Mouse (Mus musculus) brain, adult 2 months (tissue): ENCODE measurements around the gene Exoc2.
A peak's percentile ranks its signal among the peaks of the same experiment; 100 is the strongest.

Experiments used
- DNase-seq: peaks from one replicate; pipeline ENCODE4 v3.0.0; 2011; ENCODE audit warnings: low read depth, low spot score

The Exoc2 gene

GRCm38 (mm10) chr13:30971047-30971446 is 2.8 kb downstream of the Exoc2 start:
- DNase-seq, result no peak

GRCm38 (mm10) chr13:30968311-30968710 is 5.6 kb downstream of the Exoc2 start:
- peak; percentile 63 for DNase-seq

DNA sequence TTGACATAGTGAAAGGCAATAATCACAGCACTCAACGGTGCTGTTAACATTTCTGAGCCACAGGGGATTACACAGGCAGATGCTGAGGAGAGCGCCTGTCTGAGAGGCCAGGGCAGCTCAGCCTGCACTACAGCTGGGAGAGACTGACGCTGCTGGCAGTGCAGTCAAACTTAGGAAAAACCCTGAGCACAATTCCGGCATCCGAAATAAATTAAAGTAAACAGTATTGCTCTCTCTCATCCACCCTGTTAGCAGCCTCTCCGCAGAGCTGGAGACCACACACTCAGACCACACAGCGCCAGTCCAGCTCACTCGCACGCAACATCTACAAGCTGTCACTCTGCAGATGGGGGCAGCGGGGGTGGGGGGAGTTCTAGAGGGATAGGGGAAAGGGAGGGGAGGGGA is 7.4 kb downstream of the Exoc2 start:
- peak; percentile 17 for DNase-seq

- no peak for DNase-seq
Measured at GRCm38 (mm10) chr13:30961932-30962331, 12.0 kb downstream of the Exoc2 start.

GRCm38 (mm10) chr13:30960714-30961113 is 13.2 kb downstream of the Exoc2 start:
- DNase-seq, result no peak

- no peak for DNase-seq
Measured at GRCm38 (mm10) chr13:30953580-30953979, 20.3 kb downstream of the Exoc2 start.

GRCm38 (mm10) chr13:30952044-30952443 is 21.8 kb downstream of the Exoc2 start:
- no peak for DNase-seq

- DNase-seq, result no peak
Measured at GRCm38 (mm10) chr13:30949181-30949580, 24.7 kb downstream of the Exoc2 start.

DNA sequence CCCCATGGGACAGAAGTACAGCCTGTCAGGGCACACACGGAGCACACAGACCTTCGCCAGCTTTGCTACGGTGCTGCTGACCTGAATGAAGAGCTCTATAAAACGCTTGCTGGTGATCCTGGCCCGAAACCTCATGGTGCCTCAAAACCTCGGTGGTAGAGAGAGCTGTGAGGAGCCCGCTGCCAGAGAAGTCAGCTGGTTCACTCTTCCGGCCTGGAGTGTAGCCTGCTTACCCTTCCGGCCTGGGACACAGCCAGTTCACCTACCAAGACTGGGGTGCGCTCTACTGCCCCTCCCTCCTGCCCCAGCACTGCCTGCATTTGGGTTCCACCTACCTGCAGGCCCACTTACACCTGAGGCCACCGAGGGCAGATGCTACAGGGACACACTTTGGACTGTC is 26.4 kb downstream of the Exoc2 start, which contains the start of gene Hus1b:
TSS of gene Hus1b (minus strand) at position 220 of the 400 bp plus-strand sequence.
- no peak for DNase-seq

DNA sequence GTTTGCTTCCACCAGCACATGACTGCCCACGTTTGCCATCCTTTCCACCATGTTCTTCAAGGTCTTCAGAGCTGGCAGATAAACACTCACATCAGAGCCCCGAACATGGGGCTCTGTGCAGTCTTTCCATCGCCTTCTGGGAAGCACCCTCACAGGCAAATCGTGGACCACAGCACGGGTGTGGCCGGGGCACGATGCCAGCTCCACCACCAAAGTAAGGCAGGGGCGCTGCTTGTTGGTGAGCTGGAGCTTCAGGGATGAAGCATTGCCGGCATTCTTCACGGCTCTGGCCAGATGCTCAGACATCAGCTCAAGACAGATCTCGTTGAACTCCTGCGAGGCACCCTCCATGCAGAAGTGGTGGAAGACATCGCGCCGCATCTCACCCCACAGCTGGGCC is 26.8 kb downstream of the Exoc2 start:
- DNase-seq, result no peak

DNA sequence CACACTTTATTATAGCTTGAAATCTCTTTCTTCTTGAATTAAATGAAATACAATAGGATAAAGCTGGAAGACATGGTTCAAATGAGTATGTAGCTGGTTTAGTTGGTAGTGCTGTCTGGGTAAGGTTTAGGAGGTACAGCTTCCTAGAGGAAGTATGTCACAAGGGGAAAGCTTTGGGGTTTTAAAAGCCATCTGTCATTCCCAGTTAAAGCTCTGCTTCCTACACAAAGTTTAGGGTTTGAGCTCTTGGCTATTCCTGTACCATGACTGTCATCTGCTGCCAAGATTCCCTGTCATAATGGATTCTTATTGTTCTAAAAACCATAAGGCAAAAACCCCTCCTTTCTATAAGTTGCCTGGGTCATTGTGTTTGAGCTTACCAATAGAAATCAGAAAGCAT is 28.1 kb downstream of the Exoc2 start:
- DNase-seq, result peak; percentile 33

- no peak for DNase-seq
Measured at GRCm38 (mm10) chr13:30932972-30933371, 40.9 kb downstream of the Exoc2 start.

GRCm38 (mm10) chr13:30931613-30932012 is 42.3 kb downstream of the Exoc2 start:
- DNase-seq, result peak; percentile 46

GRCm38 (mm10) chr13:30929119-30929518 is 44.8 kb downstream of the Exoc2 start:
- DNase-seq, result no peak

GRCm38 (mm10) chr13:30924269-30924668 is 49.6 kb downstream of the Exoc2 start:
- no peak for DNase-seq

GRCm38 (mm10) chr13:30921914-30922313 is 52.0 kb downstream of the Exoc2 start:
- no peak for DNase-seq

- DNase-seq, result no peak
Measured at GRCm38 (mm10) chr13:30913757-30914156, 60.1 kb downstream of the Exoc2 start.

DNA sequence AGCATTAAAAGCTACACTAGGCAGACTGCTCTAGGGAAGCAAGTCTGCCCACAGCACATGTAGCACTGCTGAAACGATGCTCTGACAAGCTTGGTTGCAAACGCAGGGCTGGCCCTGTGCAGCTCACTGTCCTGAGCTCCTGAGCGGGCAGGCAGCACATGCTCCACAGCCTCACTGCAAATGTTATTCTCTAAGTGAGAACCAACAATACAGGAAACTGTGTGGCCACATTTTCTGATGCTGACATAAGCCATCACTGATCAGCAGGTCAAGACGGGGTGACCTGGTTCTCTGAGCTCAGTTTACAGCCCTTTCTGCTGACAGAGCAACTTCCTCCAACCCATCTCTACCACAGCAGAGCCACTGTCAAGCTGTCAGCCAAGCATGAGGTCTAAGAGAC is 60.9 kb downstream of the Exoc2 start:
- peak; percentile 36 for DNase-seq

DNA sequence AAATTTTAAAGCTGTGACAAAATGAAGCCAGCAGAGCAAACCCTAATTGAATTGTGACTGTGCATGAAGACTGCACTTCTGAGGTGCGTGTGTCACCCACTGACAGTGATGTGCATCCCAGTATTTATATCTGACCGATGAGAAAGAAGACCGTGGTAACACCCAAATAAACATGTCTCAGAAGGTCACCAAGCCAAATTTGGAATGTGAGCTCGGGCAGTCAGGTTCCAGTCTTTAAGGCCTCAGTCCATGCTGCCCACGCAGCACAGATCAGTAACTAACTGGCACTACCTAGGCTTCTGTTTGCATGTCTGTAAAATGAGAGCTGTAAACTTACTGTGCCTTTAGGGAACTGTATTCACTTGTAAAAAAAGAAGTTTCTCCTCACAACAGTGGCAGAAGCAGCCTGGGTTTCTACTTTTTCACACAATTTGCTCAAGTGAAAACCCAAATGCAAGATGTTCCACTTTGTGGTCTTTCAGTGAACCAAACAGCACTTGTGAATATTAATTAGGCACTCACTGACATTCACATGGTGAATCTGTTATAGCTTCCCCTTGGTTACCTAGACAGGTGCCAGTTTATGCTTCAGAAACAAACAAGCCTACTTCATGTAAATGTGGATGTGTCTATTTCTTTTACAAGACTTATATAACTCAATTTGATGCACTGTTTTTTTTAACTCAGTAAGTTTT is 61.8 kb downstream of the Exoc2 start:
- no peak for DNase-seq

DNA sequence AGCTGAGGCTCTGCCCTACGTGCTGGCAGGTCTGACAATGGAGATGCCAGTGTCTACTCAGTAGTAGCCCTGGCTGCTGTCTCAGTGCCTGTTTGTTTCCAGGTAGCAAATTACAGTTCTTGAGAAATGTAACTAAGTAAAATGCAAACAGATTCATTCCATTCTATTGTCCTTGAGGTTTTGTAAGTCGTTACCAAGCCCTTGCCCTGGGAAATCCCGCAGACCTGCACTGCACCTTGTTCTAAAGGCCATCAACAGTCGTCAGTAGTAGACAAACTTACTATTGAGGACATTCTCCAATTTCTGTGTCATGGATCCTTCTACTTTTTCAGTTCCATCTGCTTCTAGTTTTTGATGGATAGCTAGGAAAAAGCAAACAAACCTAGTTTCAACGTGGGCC is 63.0 kb downstream of the Exoc2 start:
- no peak for DNase-seq

GRCm38 (mm10) chr13:30902286-30902685 is 71.6 kb downstream of the Exoc2 start:
- no peak for DNase-seq

DNA sequence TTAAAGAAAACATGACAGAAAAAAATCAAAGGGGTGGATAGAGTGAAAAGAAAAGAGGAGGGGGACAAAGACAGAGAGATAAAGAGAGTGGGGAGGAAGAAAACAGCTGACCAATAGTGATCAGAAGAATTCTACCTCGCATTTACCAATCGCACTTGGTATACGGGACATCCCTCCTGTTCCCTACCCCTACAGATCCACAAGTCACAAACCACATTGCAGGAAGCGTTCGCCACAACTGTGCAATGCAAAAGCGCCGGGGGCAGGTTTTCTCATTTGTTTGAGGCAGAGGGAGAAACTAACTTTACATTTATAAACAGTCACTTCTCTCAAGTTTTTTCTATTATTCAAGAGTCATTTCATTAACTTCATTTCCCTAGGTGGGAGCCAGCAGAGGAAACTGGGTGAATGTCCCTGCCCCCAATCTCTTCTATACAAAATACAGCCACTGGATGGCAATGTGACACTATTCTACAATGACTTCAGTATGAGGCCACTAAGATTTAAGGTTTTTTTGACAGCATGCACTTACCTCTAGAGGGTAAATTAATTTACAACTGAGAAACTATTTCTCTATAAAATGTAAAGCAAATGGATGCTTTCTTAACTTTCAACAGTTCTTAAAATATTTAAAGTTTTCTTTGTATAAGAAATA is 72.4 kb downstream of the Exoc2 start:
- peak; percentile 34 for DNase-seq

DNA sequence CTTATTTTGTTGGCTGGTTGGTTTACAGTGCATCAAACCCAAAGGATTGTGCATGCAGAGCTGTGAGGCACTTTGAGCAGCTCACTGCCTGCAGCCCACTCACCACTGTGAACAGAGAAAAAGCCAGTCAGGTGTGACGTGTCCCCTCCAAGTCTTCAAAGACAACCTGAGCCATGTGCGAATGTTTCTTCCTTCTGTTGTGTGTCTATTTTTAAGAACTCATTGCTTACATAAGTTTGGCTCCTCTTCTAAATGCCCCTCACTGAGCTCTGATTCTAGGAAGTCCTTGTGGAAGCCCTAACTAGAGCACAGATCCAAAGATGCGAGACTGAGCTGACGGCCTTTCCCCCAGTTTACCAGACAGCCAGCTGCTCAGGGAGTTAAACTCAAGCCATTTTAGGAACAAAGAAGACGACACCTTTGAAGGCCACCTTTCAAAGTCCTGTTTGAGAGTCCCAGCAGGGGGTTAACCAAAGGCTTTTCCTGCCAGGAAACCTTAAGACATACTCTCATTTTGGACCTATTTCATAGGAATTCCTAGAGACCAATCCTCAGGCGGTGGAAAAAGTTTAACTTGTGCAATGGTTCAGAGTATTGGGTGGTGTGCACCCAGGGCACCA is 79.8 kb downstream of the Exoc2 start:
- peak; percentile 79 for DNase-seq
